Comparison of ENCODE assay signal across 19 mouse cellular contexts in genomic region chrX:48147226-48147625, GRCm38 (mm10). TPM values are rescaled to one million over a fixed set of nuclear protein-coding genes. Genes with fewer than 3 reads are reported as not detected.
DNase-seq lines count a peak whose midpoint lies in the region; ATAC-seq and TF ChIP-seq lines count a peak whose summit lies in the region.
"Had no signal": no experiment of that assay in that cellular context is flagged by ENCODE, and none has a peak within 500 bp of the region (broad histone marks: within the 10 kb centered on the region; RNA-seq: fewer than 3 reads in every experiment).

No protein-coding gene starts in this region.

- in situ Hi-C loops in CH12.LX (cut with MboI; ENCODE audit: low pct_ligation_motif_present, low pct_unique_long_range_greater_than_20kb, low sequenced_read_pairs): no loop called here

- dilution Hi-C loops in CH12.LX (cut with MboI; ENCODE audit: extremely low pct_ligation_motif_present, extremely low pct_unique_long_range_greater_than_20kb, low sequenced_read_pairs): no loop called here

- H3K36me3 ChIP-seq in liver, embryonic 11.5 days (ENCODE audit: control insufficient read depth, insufficient read depth, low read length): no peaks in the 10 kb centered on the region
- H3K36me3 ChIP-seq in CH12.LX (replicated peaks in 1 of 2; ENCODE audit: control insufficient read depth in 1 of 2, insufficient read depth in 1 of 2, low read length in 1 of 2): peaks cover 14 to 18% of the 10 kb centered on the region in 2 experiments
- H3K36me3 ChIP-seq in liver, embryonic 12.5 days: no peaks in the 10 kb centered on the region
- no peaks in the 10 kb centered on the region for H3K36me3 ChIP-seq in small intestine, adult 2 months (ENCODE audit: control insufficient read depth, insufficient read depth, low read length)
- H3K36me3 ChIP-seq: hindbrain, embryonic 13.5 days; lung, embryonic 15.5 days had no signal

- DNase-seq in liver, embryonic 11.5 days (ENCODE audit: low spot score): no peak
- DNase-seq in liver: no peak
- DNase-seq in CH12.LX (ENCODE audit: extremely low read depth): no peak
- DNase-seq in ovary, postnatal 36 days (ENCODE audit: low spot score): no peak
- no peak for DNase-seq in left cerebral cortex, postnatal 36 days (ENCODE audit: low spot score in 2 of 2)
- DNase-seq: adrenal gland, adult 2 months; cerebellum, adult 18-20 months; heart, postnatal 10 days had no signal

- WGBS in liver, embryonic 11.5 days: 55% methylated on average over 2 of the region's 2 CpGs
- WGBS in liver, embryonic 12.5 days (ENCODE audit: insufficient replicate concordance): 43% methylated on average over 2 of the region's 2 CpGs
- WGBS in small intestine, adult 2 months: 50% methylated on average over 2 of the region's 2 CpGs

- TF ChIP-seq EP300 in CH12.LX (IDR thresholded peaks at IDR 0.05; ENCODE audit: low read length): no peak

- H3K79me2 ChIP-seq in CH12.LX (replicated peaks; ENCODE audit: control insufficient read depth, extremely low read depth, insufficient read depth, poor library complexity, severe bottlenecking): peaks cover 46% of the 10 kb centered on the region

- no peak for TF ChIP-seq POLR2A in CH12.LX (IDR thresholded peaks at IDR 0.05; ENCODE audit: low read depth, low read length)
- TF ChIP-seq POLR2A in small intestine, adult 2 months (IDR thresholded peaks at IDR 0.05; ENCODE audit: low read depth, low read length): no peak

- TF ChIP-seq CTCF in CH12.LX (conservative IDR thresholded peaks at IDR 0.05 in 1 of 2, IDR thresholded peaks at IDR 0.05 in 1 of 2; ENCODE audit: low read depth in 2 of 2, low read length in 2 of 2): no peak
- no peak for TF ChIP-seq CTCF in small intestine, adult 2 months (IDR thresholded peaks at IDR 0.05; ENCODE audit: extremely low read depth, insufficient read length, insufficient replicate concordance, low read depth, low read length)

- no peaks in the 10 kb centered on the region for H3K9me3 ChIP-seq in liver, embryonic 11.5 days (ENCODE audit: control insufficient read depth, low read length)
- H3K9me3 ChIP-seq in CH12.LX (replicated peaks; ENCODE audit: low read length): no peaks in the 10 kb centered on the region
- no peaks in the 10 kb centered on the region for H3K9me3 ChIP-seq in liver, embryonic 12.5 days (replicated peaks)
- H3K9me3 ChIP-seq: hindbrain, embryonic 13.5 days; lung, embryonic 15.5 days had no signal

- H3K27me3 ChIP-seq in liver, embryonic 11.5 days (replicated peaks; ENCODE audit: control insufficient read depth, insufficient read depth, low read length): 0 out of 2 replicates have a peak, but pooled peaks cover 2% of the 10 kb centered on the region
- H3K27me3 ChIP-seq in CH12.LX (replicated peaks): no peaks in the 10 kb centered on the region
- no peaks in the 10 kb centered on the region for H3K27me3 ChIP-seq in liver, embryonic 12.5 days (replicated peaks)
- no peaks in the 10 kb centered on the region for H3K27me3 ChIP-seq in small intestine, adult 2 months (ENCODE audit: control insufficient read depth, insufficient read depth, low read length)
- H3K27me3 ChIP-seq: hindbrain, embryonic 13.5 days; lung, embryonic 15.5 days had no signal

- TF ChIP-seq RAD21 in CH12.LX (IDR thresholded peaks at IDR 0.05; ENCODE audit: low read depth, low read length): no peak

- H3K4me2 ChIP-seq in liver, embryonic 11.5 days: peak overlapping the region; percentile 43
- H3K4me2 ChIP-seq in CH12.LX (ENCODE audit: insufficient read depth, low read depth, poor library complexity, severe bottlenecking): 0 out of 2 replicates have a peak overlapping the region, but pooled peaks have one; percentile 26
- H3K4me2 ChIP-seq in liver, embryonic 12.5 days: peak overlapping the region; percentile 45
- H3K4me2 ChIP-seq: hindbrain, embryonic 13.5 days; lung, embryonic 15.5 days had no signal

- intact Hi-C loops in left cerebral cortex, postnatal 36 days (cut with DNase I): no loop called here

- no peak for ATAC-seq in liver, embryonic 11.5 days (replicated peaks; ENCODE audit: low FRiP score)
- no peak for ATAC-seq in liver, embryonic 12.5 days
- no peak for ATAC-seq in megakaryocyte progenitor cell, adult 5-6 weeks (replicated peaks; ENCODE audit: poor library complexity)
- ATAC-seq: forebrain, embryonic 14.5 days; intestine, postnatal 0 days had no signal

- no peak overlapping the region for H3K27ac ChIP-seq in liver, embryonic 11.5 days (ENCODE audit: low read depth, low read length)
- peak overlapping the region; percentile 98 for H3K27ac ChIP-seq in CH12.LX (ENCODE audit: insufficient read depth, low read depth)
- no peak overlapping the region for H3K27ac ChIP-seq in liver, embryonic 12.5 days
- H3K27ac ChIP-seq in small intestine, adult 2 months (ENCODE audit: insufficient read depth, low read depth, low read length): peak overlapping the region; percentile 83
- H3K27ac ChIP-seq: hindbrain, embryonic 13.5 days; kidney, postnatal 0 days; lung, embryonic 15.5 days; stomach, postnatal 0 days had no signal

- H3K4me1 ChIP-seq in liver, embryonic 11.5 days (replicated peaks; ENCODE audit: control insufficient read depth, insufficient read depth, low read length): no peaks in the 10 kb centered on the region; the same call in 1 of the 2 replicates
- peaks cover 23 to 43% of the 10 kb centered on the region in 2 experiments for H3K4me1 ChIP-seq in CH12.LX (ENCODE audit: control insufficient read depth in 1 of 2, insufficient read depth in 2 of 2)
- peaks cover 20% of the 10 kb centered on the region; the same call in 1 of the 2 replicates for H3K4me1 ChIP-seq in liver, embryonic 12.5 days
- H3K4me1 ChIP-seq in small intestine, adult 2 months (ENCODE audit: control insufficient read depth, insufficient read depth, insufficient read length, low read length): peaks cover 6% of the 10 kb centered on the region; the same call in 1 of the 2 replicates
- H3K4me1 ChIP-seq: hindbrain, embryonic 13.5 days; lung, embryonic 15.5 days had no signal

- 0 out of 2 replicates have a peak overlapping the region, but pooled peaks have one; percentile 20 for H3K9ac ChIP-seq in liver, embryonic 11.5 days (ENCODE audit: low read depth, low read length)
- H3K9ac ChIP-seq in CH12.LX (ENCODE audit: insufficient read depth, low read depth): peak overlapping the region; percentile 99
- H3K9ac ChIP-seq in liver, embryonic 12.5 days: 0 out of 2 replicates have a peak overlapping the region, but pooled peaks have one; percentile 17
- H3K9ac ChIP-seq: hindbrain, embryonic 13.5 days; lung, embryonic 15.5 days had no signal

- peak overlapping the region; percentile 33 for H3K4me3 ChIP-seq in liver, embryonic 11.5 days (ENCODE audit: low read depth, low read length)
- H3K4me3 ChIP-seq in CH12.LX (replicated peaks in 1 of 3; ENCODE audit: low read depth in 2 of 3, low read length in 2 of 3, poor library complexity in 1 of 3): peak overlapping the region; percentile 66 to 81 (median 79)
- peak overlapping the region; percentile 27 for H3K4me3 ChIP-seq in liver, embryonic 12.5 days
- peak overlapping the region; percentile 48 for H3K4me3 ChIP-seq in small intestine, adult 2 months (ENCODE audit: low read depth, low read length)
- H3K4me3 ChIP-seq: erythroblast, embryonic 14.5 days; hindbrain, embryonic 13.5 days; lung, embryonic 15.5 days had no signal

TF ChIP-seq in CH12.LX, 34 proteins besides CTCF, POLR2A, EP300 and RAD21:
- TF ChIP-seq ZKSCAN1 (IDR thresholded peaks at IDR 0.05; ENCODE audit: borderline replicate concordance, low read depth, low read length) (no peak), CHD1 (IDR thresholded peaks at IDR 0.05; ENCODE audit: low read depth, low read length) (peak; percentile 64; the same call in 1 of the 2 replicates)
TF ChIP-seq in CH12.LX: peak in this region for 1.

RNA-seq across cellular contexts. Expression of gene Sash3, which starts 1.0 kb away (rescaled TPM):
- 11.5 and 15.5 TPM in 2 replicates for polyA plus RNA-seq in liver, embryonic 11.5 days (2014; fragmentation: Nextera tagmentation; extraction: Ambion mirVana)
- 88.9 and 96.3 TPM in 2 replicates for total RNA-seq in CH12.LX (2012; rRNA removed)
- 138 and 148 TPM in 2 replicates for total RNA-seq in CH12.LX (2014; rRNA removed)
- 87.6 and 90.9 TPM in 2 replicates for polyA plus RNA-seq in CH12.LX (2012; ENCODE audit: insufficient read length, low read depth)
- polyA plus RNA-seq in liver, embryonic 12.5 days (2016; fragmentation: Nextera tagmentation; extraction: Ambion mirVana): 9.7 and 10.0 TPM in 2 replicates
- polyA plus RNA-seq in small intestine, adult 2 months (2012; rRNA removed): 4.2 and 6.6 TPM in 2 replicates
- total RNA-seq in left cerebral cortex, postnatal 36 days (2021): 1 to 10 TPM; 1.2 to 1.5 TPM
- total RNA-seq in megakaryocyte progenitor cell, adult 5-6 weeks (2015): 46.5 and 54.2 TPM in 2 replicates
- 77.9 and 86.1 TPM in 2 replicates for total RNA-seq in megakaryocyte progenitor cell, adult 5-6 weeks (2017)

RNA-seq across cellular contexts. Expression of gene Xpnpep2, which starts 38.7 kb away (rescaled TPM):
- polyA plus RNA-seq in liver, embryonic 11.5 days (2014; fragmentation: Nextera tagmentation; extraction: Ambion mirVana): 0.29 and 0.40 TPM in 2 replicates
- 0.04 and 0.08 TPM in 2 replicates for total RNA-seq in CH12.LX (2012; rRNA removed)
- total RNA-seq in CH12.LX (2014; rRNA removed): 0.05 and 0.09 TPM in 2 replicates
- polyA plus RNA-seq in CH12.LX (2012; ENCODE audit: insufficient read length, low read depth): 0.07 and 0.14 TPM in 2 replicates
- polyA plus RNA-seq in liver, embryonic 12.5 days (2016; fragmentation: Nextera tagmentation; extraction: Ambion mirVana): 0.14 TPM in 1 of 2 replicates, not detected in the other
- 8.0 and 170 TPM in 2 replicates for polyA plus RNA-seq in small intestine, adult 2 months (2012; rRNA removed)
- total RNA-seq in left cerebral cortex, postnatal 36 days (2021): under 1 TPM; 0.15 to 0.16 TPM
- total RNA-seq in megakaryocyte progenitor cell, adult 5-6 weeks (2015): not detected in 2 replicates
- not detected in 2 replicates for total RNA-seq in megakaryocyte progenitor cell, adult 5-6 weeks (2017)
- total RNA-seq: common myeloid progenitor, adult 5-6 weeks had no signal
- polyA plus RNA-seq: erythroblast, embryonic 14.5 days had no signal

Comparison
In these comparisons a context has a peak if more than half of its experiments do, and no peak if none do; other contexts are left out.
1. H3K27ac ChIP-seq: peak in CH12.LX (single experiment) and small intestine, adult 2 months (single experiment); none in liver, embryonic 11.5 days (single experiment) and liver, embryonic 12.5 days (single experiment).
2. H3K4me3 ChIP-seq: peak in every context shown above with its lines; median percentile 79 in CH12.LX; 48 in small intestine, adult 2 months; 33 in liver, embryonic 11.5 days; 27 in liver, embryonic 12.5 days.
3. H3K9ac ChIP-seq: peak in every context shown above with its lines; median percentile 99 in CH12.LX; 20 in liver, embryonic 11.5 days; 17 in liver, embryonic 12.5 days.
4. Peak in every context shown above with its lines, with median percentiles within 50 percentile points of each other: H3K4me2 ChIP-seq.